Mouse (Mus musculus) frontal cortex, adult 2 months (tissue): ENCODE data around the gene Gm9945. TPM values are rescaled to one million over a fixed set of nuclear protein-coding genes. Genes with fewer than 3 reads are reported as not detected.

Experiments
- DNase-seq, 2 experiments: peaks; one replicate each; pipeline ENCODE4 v3.0.0; 2022; ENCODE audit warnings: low spot score in 1 of 2; ENCODE audit errors: extremely low spot score in 1 of 2
- polyA plus RNA-seq: library from polyadenylated mRNA; depleted of rRNA; stranded (reverse); fragments of >200 nt; gene quantifications from 2 replicates; pipeline ENCODE4 v1.2.3, GENCODE M21; 2012; rRNA removed

Gm9945 gene
- 0.42 and 0.46 TPM in 2 replicates for polyA plus RNA-seq

- DNase-seq: peak in 1 of 2 experiments; percentile 84
These were observed at the start of gene Gm9945, which contains the start of gene Sowaha for GRCm38 (mm10) chr11:53479783-53480301. Gm9945 (plus strand) TSS chr11:53480166. Sowaha (minus strand) TSS chr11:53480274.

- no peak for DNase-seq
These were observed 49.7 kb upstream of the Gm9945 start for GRCm38 (mm10) chr11:53430300-53430669.

GRCm38 (mm10) chr11:53430670-53431346 lies 49.2 kb upstream of the Gm9945 start, which contains the start of the genes Uqcrq and Gdf9:
Uqcrq (minus strand) TSS chr11:53430831.
Gdf9 (plus strand) TSS chr11:53431023.
- DNase-seq: peak; percentile 100

GRCm38 (mm10) chr11:53431347-53432056 lies 48.5 kb upstream of the Gm9945 start:
- DNase-seq: no peak

GRCm38 (mm10) chr11:53433057-53433456 lies 46.9 kb upstream of the Gm9945 start:
- no peak for DNase-seq

GRCm38 (mm10) chr11:53435504-53435903 lies 44.5 kb upstream of the Gm9945 start:
- no peak for DNase-seq

GRCm38 (mm10) chr11:53436338-53436737 lies 43.6 kb upstream of the Gm9945 start:
- DNase-seq: no peak

- no peak for DNase-seq
These were observed 38.0 kb upstream of the Gm9945 start for GRCm38 (mm10) chr11:53441921-53442320.

- no peak for DNase-seq
These were observed 36.1 kb upstream of the Gm9945 start for GRCm38 (mm10) chr11:53443861-53444260.

GRCm38 (mm10) chr11:53445562-53445961 lies 34.4 kb upstream of the Gm9945 start:
- DNase-seq: no peak

GRCm38 (mm10) chr11:53446183-53446582 lies 33.8 kb upstream of the Gm9945 start:
- DNase-seq: no peak

- DNase-seq: no peak
These were observed 32.0 kb upstream of the Gm9945 start for GRCm38 (mm10) chr11:53447996-53448395.

GRCm38 (mm10) chr11:53448529-53448928 lies 31.4 kb upstream of the Gm9945 start:
- no peak for DNase-seq

GRCm38 (mm10) chr11:53450070-53450705 lies 29.8 kb upstream of the Gm9945 start:
- DNase-seq: no peak

- no peak for DNase-seq
These were observed 28.6 kb upstream of the Gm9945 start for GRCm38 (mm10) chr11:53451361-53451760.

GRCm38 (mm10) chr11:53452396-53452795 lies 27.6 kb upstream of the Gm9945 start:
- no peak for DNase-seq

GRCm38 (mm10) chr11:53453031-53453430 lies 26.9 kb upstream of the Gm9945 start:
- DNase-seq: no peak

GRCm38 (mm10) chr11:53456474-53457371 lies 23.2 kb upstream of the Gm9945 start, which contains the start of the genes Gm10447 and Shroom1:
Gm10447 (minus strand) TSS chr11:53457110.
Shroom1 (plus strand) TSS chr11:53457205.
- no peak for DNase-seq

GRCm38 (mm10) chr11:53457372-53457954 lies 22.5 kb upstream of the Gm9945 start:
- no peak for DNase-seq

GRCm38 (mm10) chr11:53458996-53459395 lies 21.0 kb upstream of the Gm9945 start:
- DNase-seq: no peak
